Mouse (Mus musculus) MEL (cell line): ENCODE results near the gene B130006D01Rik. TPM values are rescaled to one million over a fixed set of nuclear protein-coding genes. Genes with fewer than 3 reads are reported as not detected.

ENCODE experiments used
- DNase-seq: peaks from one replicate; pipeline ENCODE4 v3.0.0; 2011; ENCODE audit warnings: low read depth, low spot score
- H3K27ac ChIP-seq: 2 replicates; pipeline ENCODE4 v1.5.1; 2012; ENCODE audit warnings: low read depth, mild to moderate bottlenecking, control low read depth, low read length, moderate library complexity; ENCODE audit not compliant: control insufficient read depth
- H3K27me3 ChIP-seq, 2 experiments: fragments of 150-350 bp in 1 of 2; sonication (generic) in 1 of 2; 2 replicates each; pipeline ENCODE4 v1.6.1; 2012; ENCODE audit warnings: low read length in 2 of 2, mild to moderate bottlenecking in 2 of 2, improper control_type of control experiment in 1 of 2, moderate library complexity in 1 of 2; ENCODE audit not compliant: insufficient read depth in 2 of 2, control insufficient read depth in 1 of 2
- H3K36me3 ChIP-seq, 2 experiments: 2 replicates each; pipeline ENCODE4 v1.6.1; 2012 to 2014; ENCODE audit warnings: low read length in 2 of 2, improper control_type of control experiment in 1 of 2, inconsistent platforms in 1 of 2, mild to moderate bottlenecking in 1 of 2; ENCODE audit not compliant: insufficient read depth in 2 of 2, control insufficient read depth in 1 of 2
- H3K4me1 ChIP-seq, 2 experiments: fragments of 150-350 bp in 1 of 2; sonication (generic) in 1 of 2; 2 replicates each; pipeline ENCODE4 v1.6.1; 2012; ENCODE audit warnings: low read length in 2 of 2, improper control_type of control experiment in 1 of 2, mild to moderate bottlenecking in 1 of 2; ENCODE audit not compliant: insufficient read depth in 2 of 2, control insufficient read depth in 1 of 2
- H3K4me3 ChIP-seq, 2 experiments: fragments of 150-350 bp in 1 of 2; sonication (generic) in 1 of 2; 2 replicates each; pipeline ENCODE4 v1.5.1; 2012; ENCODE audit warnings: low read depth in 2 of 2, low read length in 2 of 2, mild to moderate bottlenecking in 2 of 2, moderate library complexity in 2 of 2, control low read depth in 1 of 2, improper control_type of control experiment in 1 of 2; ENCODE audit not compliant: control insufficient read depth in 1 of 2, insufficient read depth in 1 of 2
- H3K79me2 ChIP-seq: 2 replicates; pipeline ENCODE4 v1.6.1; 2012; ENCODE audit warnings: mild to moderate bottlenecking, low read length, moderate library complexity; ENCODE audit not compliant: control insufficient read depth, poor library complexity, insufficient read depth
- H3K9ac ChIP-seq: 2 replicates; pipeline ENCODE4 v1.6.1; 2012; ENCODE audit warnings: low read depth, mild to moderate bottlenecking, control low read depth, low read length, moderate library complexity; ENCODE audit not compliant: control insufficient read depth, poor library complexity, severe bottlenecking
- H3K9me3 ChIP-seq: fragments of 150-350 bp; sonication (generic); replicated peaks from 2 replicates; pipeline ENCODE4 v1.6.1; 2012; ENCODE audit warnings: mild to moderate bottlenecking, low read length, improper control_type of control experiment, moderate library complexity; ENCODE audit not compliant: insufficient read depth
- BHLHE40 ChIP-seq: IDR thresholded peaks from 2 replicates; pipeline ENCODE4 v1.6.1; 2012; ENCODE audit warnings: low read depth, mild to moderate bottlenecking, inconsistent platforms, low read length, improper control_type of control experiment, borderline replicate concordance
- CHD1 ChIP-seq: IDR thresholded peaks from 2 replicates; pipeline ENCODE4 v1.6.1; 2012; ENCODE audit warnings: low read depth, mild to moderate bottlenecking, inconsistent platforms, low read length, improper control_type of control experiment
- CHD2 ChIP-seq: IDR thresholded peaks from 2 replicates; pipeline ENCODE4 v1.6.1; 2011; ENCODE audit warnings: low read length, improper control_type of control experiment
- CTCF ChIP-seq, 3 experiments: IDR thresholded peaks in 2 of 3; conservative IDR thresholded peaks in 1 of 3; 2 replicates each; pipeline ENCODE4 v1.5.1; 2011 to 2012; ENCODE audit warnings: low read length in 3 of 3, low read depth in 2 of 3, mild to moderate bottlenecking in 2 of 3, improper control_type of control experiment in 1 of 3, inconsistent platforms in 1 of 3, mixed read lengths in 1 of 3, moderate library complexity in 1 of 3; ENCODE audit not compliant: control insufficient read depth in 1 of 3, insufficient read depth in 1 of 3, poor library complexity in 1 of 3, severe bottlenecking in 1 of 3
- E2F4 ChIP-seq: IDR thresholded peaks from 2 replicates; pipeline ENCODE4 v1.6.1; 2011; ENCODE audit warnings: low read depth, low read length, improper control_type of control experiment, borderline replicate concordance
- ELF1 ChIP-seq: IDR thresholded peaks from 2 replicates; pipeline ENCODE4 v1.6.1; 2014; ENCODE audit warnings: low read depth, mild to moderate bottlenecking, inconsistent platforms, low read length, improper control_type of control experiment, moderate library complexity
- ETS1 ChIP-seq: IDR thresholded peaks from 2 replicates; pipeline ENCODE4 v1.6.1; 2012; ENCODE audit warnings: low read depth, mild to moderate bottlenecking, inconsistent platforms, low read length, improper control_type of control experiment, moderate library complexity
- GABPA ChIP-seq: IDR thresholded peaks from 2 replicates; pipeline ENCODE4 v1.6.1; 2012; ENCODE audit warnings: low read depth, mild to moderate bottlenecking, inconsistent platforms, low read length, improper control_type of control experiment, moderate library complexity
- GATA1 ChIP-seq: IDR thresholded peaks from 2 replicates; pipeline ENCODE4 v1.6.1; 2011; ENCODE audit warnings: low read depth, low read length, improper control_type of control experiment
- HCFC1 ChIP-seq: IDR thresholded peaks from 2 replicates; pipeline ENCODE4 v1.6.1; 2012; ENCODE audit warnings: low read depth, mild to moderate bottlenecking, inconsistent platforms, low read length, improper control_type of control experiment, moderate library complexity
- JUND ChIP-seq: IDR thresholded peaks from 2 replicates; pipeline ENCODE4 v1.6.1; 2011; ENCODE audit warnings: low read depth, mild to moderate bottlenecking, improper control_type of control experiment, low read length
- KAT2A ChIP-seq: conservative IDR thresholded peaks from 2 replicates; pipeline ENCODE4 v1.6.1; 2012; ENCODE audit warnings: low read depth, low read length, improper control_type of control experiment, inconsistent platforms
- MAFK ChIP-seq: IDR thresholded peaks from 2 replicates; pipeline ENCODE4 v1.6.1; 2011; ENCODE audit warnings: low read depth, mild to moderate bottlenecking, low read length, improper control_type of control experiment, borderline replicate concordance
- MAX ChIP-seq: IDR thresholded peaks from 2 replicates; pipeline ENCODE4 v1.6.1; 2011; ENCODE audit warnings: low read length, improper control_type of control experiment
- MAZ ChIP-seq: IDR thresholded peaks from 2 replicates; pipeline ENCODE4 v1.6.1; 2012; ENCODE audit warnings: low read depth, mild to moderate bottlenecking, inconsistent platforms, low read length, improper control_type of control experiment
- MEF2A ChIP-seq: IDR thresholded peaks from 2 replicates; pipeline ENCODE4 v1.6.1; 2014; ENCODE audit warnings: low read depth, mild to moderate bottlenecking, inconsistent platforms, low read length, improper control_type of control experiment; ENCODE audit not compliant: poor library complexity, insufficient replicate concordance, severe bottlenecking; ENCODE audit errors: extremely low read depth
- MXI1 ChIP-seq: IDR thresholded peaks from 2 replicates; pipeline ENCODE4 v1.6.1; 2011; ENCODE audit warnings: mild to moderate bottlenecking, low read depth, low read length, improper control_type of control experiment
- MYC ChIP-seq: IDR thresholded peaks from 2 replicates; pipeline ENCODE4 v1.6.1; 2011; ENCODE audit warnings: low read depth, mild to moderate bottlenecking, low read length, improper control_type of control experiment, moderate library complexity
- NELFE ChIP-seq: IDR thresholded peaks from 2 replicates; pipeline ENCODE4 v1.6.1; 2011; ENCODE audit warnings: low read depth, low read length, improper control_type of control experiment
- POLR2A ChIP-seq, 2 experiments: IDR thresholded peaks; 2 replicates each; pipeline ENCODE4 v1.6.1; 2011 to 2012; ENCODE audit warnings: low read length in 2 of 2, mild to moderate bottlenecking in 2 of 2, control low read depth in 1 of 2, improper control_type of control experiment in 1 of 2, low read depth in 1 of 2, moderate library complexity in 1 of 2; ENCODE audit not compliant: control insufficient read depth in 1 of 2, insufficient read depth in 1 of 2, poor library complexity in 1 of 2
- POLR2AphosphoS2 ChIP-seq: IDR thresholded peaks from 2 replicates; pipeline ENCODE4 v1.6.1; 2011; ENCODE audit warnings: low read length, improper control_type of control experiment
- POLR2AphosphoS5 ChIP-seq: IDR thresholded peaks from 2 replicates; pipeline ENCODE4 v1.6.1; 2012; ENCODE audit warnings: low read depth, borderline replicate concordance, mild to moderate bottlenecking, inconsistent platforms, low read length, moderate library complexity, mixed read lengths
- RAD21 ChIP-seq: IDR thresholded peaks from 2 replicates; pipeline ENCODE4 v1.6.1; 2011; ENCODE audit warnings: mild to moderate bottlenecking, low read depth, low read length, improper control_type of control experiment
- RCOR1 ChIP-seq: IDR thresholded peaks from 2 replicates; pipeline ENCODE4 v1.6.1; 2012; ENCODE audit warnings: low read depth, mild to moderate bottlenecking, inconsistent platforms, low read length, improper control_type of control experiment
- SIN3A ChIP-seq: IDR thresholded peaks from 2 replicates; pipeline ENCODE4 v1.6.1; 2012; ENCODE audit warnings: low read length, improper control_type of control experiment, inconsistent platforms
- SMC3 ChIP-seq: IDR thresholded peaks from 2 replicates; pipeline ENCODE4 v1.6.1; 2011; ENCODE audit warnings: low read depth, low read length, improper control_type of control experiment
- TBP ChIP-seq: IDR thresholded peaks from 2 replicates; pipeline ENCODE4 v1.8.0; 2011; ENCODE audit warnings: low read depth, low read length, improper control_type of control experiment
- TCF12 ChIP-seq: IDR thresholded peaks from 2 replicates; pipeline ENCODE4 v1.6.1; 2014; ENCODE audit warnings: low read depth, mild to moderate bottlenecking, inconsistent platforms, low read length, improper control_type of control experiment, moderate library complexity
- USF2 ChIP-seq, 2 experiments: IDR thresholded peaks; 2 replicates each; pipeline ENCODE4 v1.6.1; 2011 to 2012; ENCODE audit warnings: improper control_type of control experiment in 2 of 2, low read length in 2 of 2, borderline replicate concordance in 1 of 2, inconsistent platforms in 1 of 2, low read depth in 1 of 2, mild to moderate bottlenecking in 1 of 2; ENCODE audit not compliant: insufficient read depth in 1 of 2
- ZC3H11A ChIP-seq: IDR thresholded peaks from 2 replicates; pipeline ENCODE4 v1.6.1; 2012; ENCODE audit warnings: low read depth, mild to moderate bottlenecking, inconsistent platforms, low read length, improper control_type of control experiment
- ZKSCAN1 ChIP-seq: IDR thresholded peaks from 2 replicates; pipeline ENCODE4 v1.6.1; 2012; ENCODE audit warnings: low read depth, mild to moderate bottlenecking, inconsistent platforms, low read length, improper control_type of control experiment, moderate library complexity
- ZMIZ1 ChIP-seq: IDR thresholded peaks from 2 replicates; pipeline ENCODE4 v1.6.1; 2012; ENCODE audit warnings: low read depth, mild to moderate bottlenecking, inconsistent platforms, low read length, improper control_type of control experiment, moderate library complexity
- ZNF384 ChIP-seq: IDR thresholded peaks from 2 replicates; pipeline ENCODE4 v1.6.1; 2012; ENCODE audit warnings: low read depth, mild to moderate bottlenecking, inconsistent platforms, low read length, improper control_type of control experiment
- polyA plus RNA-seq, 2 experiments: library from polyadenylated mRNA; stranded (reverse) in 1 of 2; unstranded in 1 of 2; fragments of >175 nt in 1 of 2; fragments of >200 nt in 1 of 2; gene quantifications; 2 replicates each; pipeline versions ENCODE4 v1.2.1 to v1.2.4; 2012; ENCODE audit warnings: low replicate concordance in 2 of 2, low read depth in 1 of 2; ENCODE audit not compliant: insufficient read length in 2 of 2, insufficient read depth in 1 of 2, missing spikeins in 1 of 2
- total RNA-seq: library from RNA; depleted of rRNA; stranded (reverse); fragments of 300-350 nt; gene quantifications from 2 replicates; pipeline ENCODE4 v1.2.3, GENCODE M21; 2012

The B130006D01Rik gene
- total and polyA plus RNA-seq, 3 experiments = 0.11 to 0.73 TPM; not detected in 1

GRCm38 (mm10) chr11:95749619-95750018 lies 26.2 kb downstream of the B130006D01Rik start (continued):
- peak; percentile 74; the same call in 1 of the 2 replicates for TF ChIP-seq CHD1
- TF ChIP-seq TCF12 = peak; percentile 37; the same call in 1 of the 2 replicates
- TF ChIP-seq NELFE = 0 out of 2 replicates have a peak, but pooled peaks have one; percentile 40
- TF ChIP-seq ZNF384 = no peak
- peak; percentile 26; the same call in 1 of the 2 replicates for TF ChIP-seq ETS1
- TF ChIP-seq USF2 (IDR thresholded peaks at IDR 0.05; ENCODE audit: borderline replicate concordance in 1 of 2, insufficient read depth in 1 of 2, low read depth in 1 of 2, low read length in 2 of 2) = no peak
- TF ChIP-seq ELF1 = peak; percentile 61
- no peak for TF ChIP-seq MEF2A
- TF ChIP-seq POLR2AphosphoS5 = no peak

DNA sequence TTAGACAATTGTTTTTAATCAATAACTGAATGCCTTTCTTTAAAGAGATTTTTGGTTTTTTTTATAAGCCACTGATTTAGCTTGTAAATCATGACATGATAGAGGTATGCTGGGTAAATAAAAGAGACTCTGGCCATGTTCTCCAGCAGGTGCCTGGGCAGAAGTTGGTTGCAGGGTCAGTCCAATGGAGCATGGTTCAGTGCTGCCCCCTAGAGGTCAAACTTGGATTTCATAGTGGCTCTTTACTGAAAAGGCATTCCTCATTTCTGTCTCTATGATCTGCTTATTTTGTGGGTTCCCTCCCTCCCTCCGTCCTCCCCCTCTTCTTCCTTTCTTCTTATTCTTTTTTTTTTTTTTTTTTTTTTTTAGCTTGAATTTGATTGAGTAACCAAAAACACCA lies 27.6 kb downstream of the B130006D01Rik start:
- Histone ChIP-seq H3K4me1 (peaks cover 23 to 24% of the 10 kb centered on the region in 2 experiments), H3K9me3 (no peaks in the 10 kb centered on the region), H3K36me3 (peaks cover 26 to 40% of the 10 kb centered on the region in 2 experiments)

More for the DNA sequence above, 27.6 kb downstream of the B130006D01Rik start:
- Histone ChIP-seq H3K27me3 (no peaks in the 10 kb centered on the region), H3K4me3 (no peak overlapping the region), H3K79me2 (peaks cover 15% of the 10 kb centered on the region), H3K27ac (no peak overlapping the region), H3K9ac (no peak overlapping the region)
- DNase-seq = peak; percentile 85
- TF ChIP-seq CHD1 (no peak), USF2 (IDR thresholded peaks at IDR 0.05; ENCODE audit: borderline replicate concordance in 1 of 2, insufficient read depth in 1 of 2, low read depth in 1 of 2, low read length in 2 of 2) (no peak), CHD2 (no peak), TBP (peak; percentile 58; the same call in 1 of the 2 replicates), MXI1 (peak; percentile 50; the same call in 1 of the 2 replicates), CTCF (IDR thresholded peaks at IDR 0.05 in 2 of 3, conservative IDR thresholded peaks at IDR 0.05 in 1 of 3; ENCODE audit: control insufficient read depth in 1 of 3, insufficient read depth in 1 of 3, low read depth in 2 of 3, low read length in 3 of 3, poor library complexity in 1 of 3, severe bottlenecking in 1 of 3) (peak; percentile 89 to 95 (median 90)), GABPA (no peak), ETS1 (no peak), ZNF384 (peak; percentile 26; the same call in 1 of the 2 replicates), HCFC1 (no peak), BHLHE40 (0 out of 2 replicates have a peak, but pooled peaks have one; percentile 33), MAFK (no peak), SIN3A (peak; percentile 69), POLR2AphosphoS5 (no peak), JUND (peak; percentile 45; the same call in 1 of the 2 replicates), ZC3H11A (peak; percentile 89), POLR2AphosphoS2 (no peak), MYC (peak; percentile 87), RAD21 (peak; percentile 93), RCOR1 (0 out of 2 replicates have a peak, but pooled peaks have one; percentile 38), MAZ (no peak), MAX (peak; percentile 48; the same call in 1 of the 2 replicates), POLR2A (IDR thresholded peaks at IDR 0.05; ENCODE audit: control insufficient read depth in 1 of 2, insufficient read depth in 1 of 2, low read depth in 1 of 2, low read length in 2 of 2, poor library complexity in 1 of 2) (no peak), ZKSCAN1 (no peak), SMC3 (peak; percentile 93), NELFE (no peak), GATA1 (no peak), ZMIZ1 (no peak), KAT2A (no peak), E2F4 (no peak), TCF12 (no peak)
- TF ChIP-seq, all 39 proteins: peak for 13
